22 mouse cellular contexts compared by ENCODE assay signal in genomic region chr10:45458074-45458473, GRCm38 (mm10). TPM values are rescaled to one million over a fixed set of nuclear protein-coding genes. Genes with fewer than 3 reads are reported as not detected.
"Had no signal": no experiment of that assay in that cellular context is flagged by ENCODE, and none has a peak within 500 bp of the region (broad histone marks: within the 10 kb centered on the region; RNA-seq: fewer than 3 reads in every experiment).

No protein-coding gene starts in this region.

- H3K4me1 ChIP-seq: midbrain, embryonic 15.5 days; neural tube, embryonic 13.5 days had no signal

- H3K27me3 ChIP-seq: liver, embryonic 13.5 days; midbrain, embryonic 15.5 days; neural tube, embryonic 13.5 days had no signal

- H3K4me3 ChIP-seq: layer of hippocampus, adult 2 months; liver, embryonic 13.5 days; midbrain, embryonic 15.5 days; myocyte; neural tube, embryonic 13.5 days had no signal

- H3K4me2 ChIP-seq: liver, embryonic 13.5 days; midbrain, embryonic 15.5 days; neural tube, embryonic 13.5 days had no signal

- ATAC-seq: intestine, postnatal 0 days; midbrain, embryonic 15.5 days had no signal

- H3K9me3 ChIP-seq: liver, embryonic 13.5 days; midbrain, embryonic 15.5 days; neural tube, embryonic 13.5 days had no signal

- H3K9ac ChIP-seq: liver, embryonic 13.5 days; midbrain, embryonic 15.5 days; neural tube, embryonic 13.5 days had no signal

- DNase-seq: kidney, adult 2 months; kidney, postnatal 25 days; layer of hippocampus, adult 9-11 months; liver, embryonic 13.5 days; lung, adult 2 months; lung, postnatal 14 days; lung, postnatal 4 days; retina, postnatal 1 day; right cerebral cortex, postnatal 25 days; spleen, adult 18-20 months; thymus, postnatal 25 days had no signal

- H3K36me3 ChIP-seq: midbrain, embryonic 15.5 days had no signal

- H3K27ac ChIP-seq: kidney, postnatal 0 days; layer of hippocampus, adult 2 months; liver, embryonic 13.5 days; midbrain, embryonic 15.5 days; neural tube, embryonic 13.5 days had no signal

RNA-seq across cellular contexts. Expression of gene Lin28b, which starts 28.1 kb away (rescaled TPM):
- total RNA-seq: liver, adult 2 months; megakaryocyte progenitor cell, adult 5-6 weeks; megakaryocyte-erythroid progenitor cell, adult 5-6 weeks; monocyte, adult 5-6 weeks had no signal
- polyA plus RNA-seq: kidney, adult 2 months; large intestine, adult 2 months; liver, adult 2 months; lung, adult 2 months had no signal
